ENCODE assay signal across 9 mouse cellular contexts in genomic region chr1:133073327-133073856, GRCm38 (mm10). TPM values are rescaled to one million over a fixed set of nuclear protein-coding genes. Genes with fewer than 3 reads are reported as not detected.
DNase-seq lines count a peak whose midpoint lies in the region; ATAC-seq and TF ChIP-seq lines count a peak whose summit lies in the region.
"Had no signal": no experiment of that assay in that cellular context is flagged by ENCODE, and none has a peak within 500 bp of the region (broad histone marks: within the 10 kb centered on the region; RNA-seq: fewer than 3 reads in every experiment).

No protein-coding gene starts in this region.

- WGBS in heart, embryonic 16.5 days: 33% methylated on average over 9 of the region's 9 CpGs
- WGBS in stomach, embryonic 15.5 days: 42% methylated on average over 9 of the region's 9 CpGs
- WGBS in hindbrain, postnatal 0 days: 75% methylated on average over 9 of the region's 9 CpGs
- WGBS in midbrain, embryonic 16.5 days: 62% methylated on average over 9 of the region's 9 CpGs

- H3K9ac ChIP-seq in heart, embryonic 16.5 days (ENCODE audit: low read length): peak overlapping the region; percentile 12; the same call in 1 of the 2 replicates
- H3K9ac ChIP-seq in stomach, embryonic 15.5 days: no peak overlapping the region
- no peak overlapping the region for H3K9ac ChIP-seq in hindbrain, postnatal 0 days (replicated peaks; ENCODE audit: low read length)
- H3K9ac ChIP-seq in midbrain, embryonic 16.5 days (ENCODE audit: low read depth, low read length): no peak overlapping the region

- H3K4me3 ChIP-seq in heart, embryonic 16.5 days (ENCODE audit: low read length): no peak overlapping the region
- H3K4me3 ChIP-seq in stomach, embryonic 15.5 days (replicated peaks): no peak overlapping the region
- H3K4me3 ChIP-seq in hindbrain, postnatal 0 days (ENCODE audit: low read length): no peak overlapping the region
- no peak overlapping the region for H3K4me3 ChIP-seq in midbrain, embryonic 16.5 days (ENCODE audit: low read depth, low read length)

- H3K9me3 ChIP-seq in heart, embryonic 16.5 days (replicated peaks; ENCODE audit: control insufficient read depth, low read length): no peaks in the 10 kb centered on the region
- no peaks in the 10 kb centered on the region for H3K9me3 ChIP-seq in stomach, embryonic 15.5 days
- no peaks in the 10 kb centered on the region for H3K9me3 ChIP-seq in hindbrain, postnatal 0 days (ENCODE audit: low read length)
- H3K9me3 ChIP-seq in midbrain, embryonic 16.5 days (replicated peaks; ENCODE audit: control insufficient read depth, low read length, poor library complexity, severe bottlenecking): no peaks in the 10 kb centered on the region
- H3K9me3 ChIP-seq: G1E had no signal

- peak overlapping the region; percentile 80 for H3K27ac ChIP-seq in heart, embryonic 16.5 days (ENCODE audit: low read length)
- peak overlapping the region; percentile 75; the same call in 1 of the 2 replicates for H3K27ac ChIP-seq in stomach, embryonic 15.5 days
- H3K27ac ChIP-seq in hindbrain, postnatal 0 days: no peak overlapping the region
- H3K27ac ChIP-seq in midbrain, embryonic 16.5 days (ENCODE audit: low read length): no peak overlapping the region

- H3K27me3 ChIP-seq in heart, embryonic 16.5 days (ENCODE audit: control insufficient read depth, insufficient read depth, low read length): no peaks in the 10 kb centered on the region
- H3K27me3 ChIP-seq in stomach, embryonic 15.5 days (replicated peaks): no peaks in the 10 kb centered on the region
- no peaks in the 10 kb centered on the region for H3K27me3 ChIP-seq in hindbrain, postnatal 0 days (ENCODE audit: insufficient read depth, low read length)
- H3K27me3 ChIP-seq in midbrain, embryonic 16.5 days (ENCODE audit: control insufficient read depth, insufficient read depth, low read depth, low read length): no peaks in the 10 kb centered on the region

- ATAC-seq in heart, embryonic 16.5 days (replicated peaks; ENCODE audit: extremely low read depth, insufficient read depth, low FRiP score): peak; percentile 69
- no peak for ATAC-seq in stomach, embryonic 15.5 days (ENCODE audit: insufficient read depth, low FRiP score, low read depth)
- ATAC-seq in hindbrain, postnatal 0 days: no peak
- ATAC-seq in midbrain, embryonic 16.5 days: no peak

- H3K4me1 ChIP-seq in heart, embryonic 16.5 days (ENCODE audit: control insufficient read depth, insufficient read depth, low read length): peaks cover 60% of the 10 kb centered on the region
- H3K4me1 ChIP-seq in stomach, embryonic 15.5 days: peaks cover 49% of the 10 kb centered on the region
- peaks cover 27% of the 10 kb centered on the region for H3K4me1 ChIP-seq in hindbrain, postnatal 0 days (ENCODE audit: insufficient read depth, low read length)
- H3K4me1 ChIP-seq in midbrain, embryonic 16.5 days (ENCODE audit: control insufficient read depth, insufficient read depth, low read length): peaks cover 2% of the 10 kb centered on the region; the same call in 1 of the 2 replicates

- TF ChIP-seq CTCF in hindbrain, postnatal 0 days (IDR thresholded peaks at IDR 0.05; ENCODE audit: low read depth): no peak

- H3K4me2 ChIP-seq in heart, embryonic 16.5 days (ENCODE audit: low read depth, low read length): no peak overlapping the region
- no peak overlapping the region for H3K4me2 ChIP-seq in stomach, embryonic 15.5 days
- no peak overlapping the region for H3K4me2 ChIP-seq in hindbrain, postnatal 0 days (ENCODE audit: low read depth, low read length)
- H3K4me2 ChIP-seq in midbrain, embryonic 16.5 days (ENCODE audit: low read length): no peak overlapping the region

- H3K36me3 ChIP-seq in heart, embryonic 16.5 days (ENCODE audit: control insufficient read depth, insufficient read depth): peaks cover 2% of the 10 kb centered on the region; the same call in 1 of the 2 replicates
- H3K36me3 ChIP-seq in stomach, embryonic 15.5 days: no peaks in the 10 kb centered on the region
- no peaks in the 10 kb centered on the region for H3K36me3 ChIP-seq in hindbrain, postnatal 0 days (ENCODE audit: insufficient read depth, low read length)
- peaks cover 9% of the 10 kb centered on the region for H3K36me3 ChIP-seq in midbrain, embryonic 16.5 days (ENCODE audit: control insufficient read depth, insufficient read depth, low read length)
- H3K36me3 ChIP-seq: G1E had no signal

- peak; percentile 46 for DNase-seq in kidney, adult 11 months
- DNase-seq in kidney, adult 8-10 months: no peak
- peak; percentile 37 for DNase-seq in liver
- DNase-seq in hindbrain, postnatal 0 days (ENCODE audit: low spot score): no peak
- no peak for DNase-seq in retina, postnatal 1 day

RNA-seq across cellular contexts. Expression of gene Pik3c2b, which starts 27.9 kb away (rescaled TPM):
- 9.5 and 10.1 TPM in 2 replicates for polyA plus RNA-seq in heart, embryonic 16.5 days (2015; fragmentation: Nextera tagmentation; extraction: Ambion mirVana)
- 8.3 and 10.7 TPM in 2 replicates for polyA plus RNA-seq in stomach, embryonic 15.5 days (2015; fragmentation: Nextera tagmentation; extraction: Ambion mirVana)
- 20.7 and 23.0 TPM in 2 replicates for total RNA-seq in hindbrain, postnatal 0 days (2014; rRNA removed)
- polyA plus RNA-seq in hindbrain, postnatal 0 days (2015; fragmentation: Nextera tagmentation; extraction: Ambion mirVana): 7.1 and 8.7 TPM in 2 replicates
- 12.3 and 14.0 TPM in 2 replicates for polyA plus RNA-seq in midbrain, embryonic 16.5 days (2015; fragmentation: Nextera tagmentation; extraction: Ambion mirVana)
- polyA plus RNA-seq: G1E had no signal

RNA-seq across cellular contexts. Expression of gene Mdm4, which starts 43.0 kb away (rescaled TPM):
- polyA plus RNA-seq in heart, embryonic 16.5 days (2015; fragmentation: Nextera tagmentation; extraction: Ambion mirVana): 20.7 and 25.6 TPM in 2 replicates
- 33.3 and 34.9 TPM in 2 replicates for polyA plus RNA-seq in stomach, embryonic 15.5 days (2015; fragmentation: Nextera tagmentation; extraction: Ambion mirVana)
- total RNA-seq in hindbrain, postnatal 0 days (2014; rRNA removed): 55.3 and 61.3 TPM in 2 replicates
- 29.1 and 32.2 TPM in 2 replicates for polyA plus RNA-seq in hindbrain, postnatal 0 days (2015; fragmentation: Nextera tagmentation; extraction: Ambion mirVana)
- 35.4 and 40.8 TPM in 2 replicates for polyA plus RNA-seq in midbrain, embryonic 16.5 days (2015; fragmentation: Nextera tagmentation; extraction: Ambion mirVana)

RNA-seq across cellular contexts. Expression of gene Ppp1r15b, which starts 57.6 kb away (rescaled TPM):
- 22.3 and 25.1 TPM in 2 replicates for polyA plus RNA-seq in heart, embryonic 16.5 days (2015; fragmentation: Nextera tagmentation; extraction: Ambion mirVana)
- 39.3 and 47.8 TPM in 2 replicates for polyA plus RNA-seq in stomach, embryonic 15.5 days (2015; fragmentation: Nextera tagmentation; extraction: Ambion mirVana)
- 37.4 and 46.9 TPM in 2 replicates for total RNA-seq in hindbrain, postnatal 0 days (2014; rRNA removed)
- polyA plus RNA-seq in hindbrain, postnatal 0 days (2015; fragmentation: Nextera tagmentation; extraction: Ambion mirVana): 15.9 and 17.0 TPM in 2 replicates
- 27.7 and 30.7 TPM in 2 replicates for polyA plus RNA-seq in midbrain, embryonic 16.5 days (2015; fragmentation: Nextera tagmentation; extraction: Ambion mirVana)

Comparison
In these comparisons a context has a peak if more than half of its experiments do, and no peak if none do; other contexts are left out.
1. DNase-seq: peak in kidney, adult 11 months (single experiment) and liver (single experiment); none in kidney, adult 8-10 months (0 of 2), hindbrain, postnatal 0 days (single experiment) and retina, postnatal 1 day (single experiment).
2. H3K27ac ChIP-seq: peak in heart, embryonic 16.5 days (single experiment) and stomach, embryonic 15.5 days (single experiment); none in hindbrain, postnatal 0 days (single experiment) and midbrain, embryonic 16.5 days (single experiment).